Mouse (Mus musculus) central nervous system, embryonic 18 days (tissue): ENCODE data around the gene Gm5938. TPM values are rescaled to one million over a fixed set of nuclear protein-coding genes. Genes with fewer than 3 reads are reported as not detected.

Experiments used
- polyA plus RNA-seq: library from polyadenylated mRNA; depleted of rRNA; stranded (reverse); fragments of >200 nt; gene quantifications from 2 replicates; pipeline ENCODE4 v1.2.3, GENCODE M21; 2012; rRNA removed

Gm5938 gene
- not detected in 2 replicates for polyA plus RNA-seq

DNA sequence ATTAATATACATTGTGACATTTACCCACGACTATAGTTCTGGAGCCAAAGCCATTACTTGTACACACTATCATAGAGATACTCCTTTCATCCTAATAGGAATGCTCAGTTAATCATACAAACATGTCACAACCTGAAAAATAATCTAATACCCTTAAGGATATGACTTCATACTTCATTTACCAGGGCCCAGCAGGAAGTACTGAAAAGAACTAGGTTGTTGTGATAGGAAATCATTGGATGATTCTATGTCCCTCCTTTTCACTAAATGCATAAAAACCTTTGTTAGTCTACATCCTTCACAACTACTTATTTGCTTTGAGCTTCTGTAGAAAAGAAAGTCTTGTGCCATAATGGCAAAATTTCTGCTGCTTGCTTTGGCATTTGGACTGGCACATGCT, at the start of gene Gm5938:
Gene Gm5938 (plus strand): TSS at position 301 of the 400 bp plus-strand sequence.

GRCm38 (mm10) chrX:78091274-78091673, 34.0 kb upstream of the Gm5938 start, which contains the start of gene Obp1a:
Gene Obp1a (minus strand): TSS chrX:78091374.

Other genes starting within 250 kb of the Gm5938 start
- not detected in 2 replicates for gene 5430402E10Rik, start 200.4 kb upstream of the Gm5938 start, polyA plus RNA-seq
- gene Obp1a, start 34.1 kb upstream of the Gm5938 start, polyA plus RNA-seq = not detected in 2 replicates
- gene Obp1b, start 61.3 kb downstream of the Gm5938 start, polyA plus RNA-seq = not detected in 2 replicates
- gene Gm14743, start 120.5 kb downstream of the Gm5938 start, polyA plus RNA-seq = not detected in 2 replicates
- not detected in 2 replicates for gene 4930480E11Rik, start 244.2 kb downstream of the Gm5938 start, polyA plus RNA-seq